Mouse (Mus musculus): ENCODE results near the gene Ppif. TPM values are rescaled to one million over a fixed set of nuclear protein-coding genes. Genes with fewer than 3 reads are reported as not detected.

Ppif gene
- total and polyA plus RNA-seq, 3 experiments = 29.1 to 106 (median 52.9) TPM

DNA sequence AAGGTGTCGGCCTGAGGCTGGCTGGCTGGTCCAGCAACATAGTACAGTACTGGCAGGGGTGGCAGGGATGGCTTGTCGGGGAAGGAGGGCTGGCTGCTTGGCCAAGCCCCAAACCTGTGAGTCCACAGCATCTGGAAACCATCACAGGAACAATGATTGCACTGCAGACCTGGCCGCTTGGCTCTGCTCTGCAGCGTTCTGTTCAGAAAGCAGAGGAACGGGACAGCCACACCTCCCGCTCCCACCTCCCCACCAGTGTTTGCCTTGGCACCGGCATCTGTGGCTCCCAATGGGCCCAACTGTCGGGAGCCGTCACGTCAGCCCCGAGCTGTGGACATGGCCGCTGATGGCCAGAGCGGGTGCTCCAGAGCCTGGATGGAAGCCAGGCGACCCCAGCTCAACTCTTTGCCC lies 44.6 kb downstream of the Ppif start:
- Histone ChIP-seq H3K4me1 (ENCODE audit: control insufficient read depth in 1 of 2, insufficient read depth in 2 of 2) (peaks cover 0 to 9% of the 10 kb centered on the region in 2 experiments; a peak in 1 of 4 replicates), H3K27ac (ENCODE audit: insufficient read depth, low read depth) (no peak overlapping the region), H3K4me2 (ENCODE audit: insufficient read depth, low read depth, poor library complexity, severe bottlenecking) (no peak overlapping the region), H3K4me3 (replicated peaks in 1 of 3; ENCODE audit: low read depth in 2 of 3, low read length in 2 of 3, poor library complexity in 1 of 3) (no peak overlapping the region), H3K79me2 (replicated peaks; ENCODE audit: control insufficient read depth, extremely low read depth, insufficient read depth, poor library complexity, severe bottlenecking) (no peaks in the 10 kb centered on the region), H3K9ac (ENCODE audit: insufficient read depth, low read depth) (no peak overlapping the region), H3K36me3 (replicated peaks in 1 of 2; ENCODE audit: control insufficient read depth in 1 of 2, insufficient read depth in 1 of 2, low read length in 1 of 2) (no peaks in the 10 kb centered on the region), H3K9me3 (replicated peaks; ENCODE audit: low read length) (no peaks in the 10 kb centered on the region), H3K27me3 (replicated peaks) (peaks cover 56% of the 10 kb centered on the region)
- TF ChIP-seq POLR2AphosphoS2 (IDR thresholded peaks at IDR 0.05; ENCODE audit: low read depth, low read length) (no peak), ZC3H11A (IDR thresholded peaks at IDR 0.05; ENCODE audit: low read depth, low read length) (no peak), MXI1 (IDR thresholded peaks at IDR 0.05; ENCODE audit: low read depth, low read length) (no peak), IRF4 (IDR thresholded peaks at IDR 0.05; ENCODE audit: low read depth, low read length) (no peak), UBTF (IDR thresholded peaks at IDR 0.05; ENCODE audit: low read depth, low read length) (no peak), ZNF384 (IDR thresholded peaks at IDR 0.05; ENCODE audit: low read depth, low read length) (no peak), POLR2A (IDR thresholded peaks at IDR 0.05; ENCODE audit: low read depth, low read length) (no peak), KAT2A (IDR thresholded peaks at IDR 0.05; ENCODE audit: insufficient replicate concordance, low read length) (no peak), SIN3A (IDR thresholded peaks at IDR 0.05; ENCODE audit: low read length) (no peak), TBP (conservative IDR thresholded peaks at IDR 0.05; ENCODE audit: low read depth, low read length) (no peak)
- DNase-seq (ENCODE audit: extremely low read depth) = no peak
- in situ Hi-C loops (cut with MboI; ENCODE audit: low pct_ligation_motif_present, low pct_unique_long_range_greater_than_20kb, low sequenced_read_pairs) (no loop called here), dilution Hi-C loops (cut with MboI; ENCODE audit: extremely low pct_ligation_motif_present, extremely low pct_unique_long_range_greater_than_20kb, low sequenced_read_pairs) (no loop called here)

DNA sequence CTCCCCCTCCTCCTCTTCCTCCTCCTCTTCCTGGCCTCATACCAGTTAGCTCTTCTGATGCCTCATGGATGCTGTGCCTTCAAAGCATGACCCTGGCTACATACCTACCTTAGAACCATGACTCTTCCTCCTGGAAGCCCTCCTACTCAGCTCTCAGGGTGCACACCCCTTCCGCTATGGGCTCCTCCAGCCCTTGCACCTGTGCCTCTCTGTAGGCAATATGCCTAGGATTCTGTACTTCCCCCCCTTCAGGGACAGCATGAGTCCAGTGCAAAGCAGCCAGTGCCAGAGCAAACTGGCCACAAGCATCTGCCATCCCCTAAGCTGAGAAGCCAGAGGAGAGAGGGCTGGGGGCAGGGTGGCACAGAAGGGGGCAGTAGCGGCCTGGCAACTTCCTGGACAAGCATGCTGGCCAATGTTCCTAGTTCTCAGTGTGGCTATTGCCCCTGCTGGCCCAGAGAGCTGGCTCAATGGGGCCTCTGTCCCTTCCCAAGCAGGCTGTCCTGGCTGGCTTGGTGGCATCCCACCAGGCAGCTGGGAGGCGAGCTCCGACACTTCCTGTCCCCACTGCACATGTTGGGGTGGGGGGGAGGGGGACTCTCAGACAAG lies 46.1 kb downstream of the Ppif start:
- H3K27ac ChIP-seq (ENCODE audit: insufficient read depth, low read depth) = no peak overlapping the region
- no peaks in the 10 kb centered on the region for H3K9me3 ChIP-seq (replicated peaks; ENCODE audit: low read length)
- H3K9ac ChIP-seq (ENCODE audit: insufficient read depth, low read depth) = no peak overlapping the region
- no peak for DNase-seq (ENCODE audit: extremely low read depth)
- H3K27me3 ChIP-seq (replicated peaks) = peaks cover 46% of the 10 kb centered on the region
- in situ Hi-C loops (cut with MboI; ENCODE audit: low pct_ligation_motif_present, low pct_unique_long_range_greater_than_20kb, low sequenced_read_pairs) (no loop called here), dilution Hi-C loops (cut with MboI; ENCODE audit: extremely low pct_ligation_motif_present, extremely low pct_unique_long_range_greater_than_20kb, low sequenced_read_pairs) (no loop called here)
- H3K4me3 ChIP-seq (replicated peaks in 1 of 3; ENCODE audit: low read depth in 2 of 3, low read length in 2 of 3, poor library complexity in 1 of 3) = no peak overlapping the region
- TF ChIP-seq MEF2A (IDR thresholded peaks at IDR 0.05; ENCODE audit: borderline replicate concordance, low read depth, low read length) = no peak
- no peak for TF ChIP-seq MYC (IDR thresholded peaks at IDR 0.05; ENCODE audit: low read depth, low read length)
- no peak for TF ChIP-seq CTCF (conservative IDR thresholded peaks at IDR 0.05 in 1 of 2, IDR thresholded peaks at IDR 0.05 in 1 of 2; ENCODE audit: low read depth in 2 of 2, low read length in 2 of 2)
- no peak for TF ChIP-seq IRF4 (IDR thresholded peaks at IDR 0.05; ENCODE audit: low read depth, low read length)
- TF ChIP-seq NELFE (IDR thresholded peaks at IDR 0.05; ENCODE audit: low read depth, low read length) = no peak
- TF ChIP-seq ETS1 (conservative IDR thresholded peaks at IDR 0.05; ENCODE audit: low read depth, low read length) = no peak
- TF ChIP-seq SIN3A (IDR thresholded peaks at IDR 0.05; ENCODE audit: low read length) = no peak
- TF ChIP-seq USF1 (IDR thresholded peaks at IDR 0.05; ENCODE audit: low read depth, low read length) = no peak
- no peak for TF ChIP-seq RCOR1 (conservative IDR thresholded peaks at IDR 0.05; ENCODE audit: low read depth, low read length)
- TF ChIP-seq JUN (IDR thresholded peaks at IDR 0.05; ENCODE audit: insufficient read depth, low read depth, low read length) = no peak
- no peak for TF ChIP-seq MAX (IDR thresholded peaks at IDR 0.05; ENCODE audit: low read length)
- TF ChIP-seq GABPA (IDR thresholded peaks at IDR 0.05; ENCODE audit: insufficient replicate concordance, low read depth, low read length) = no peak
- no peak for TF ChIP-seq BHLHE40 (IDR thresholded peaks at IDR 0.05; ENCODE audit: low read depth, low read length)
- TF ChIP-seq E2F4 (IDR thresholded peaks at IDR 0.05; ENCODE audit: insufficient replicate concordance, low read depth, low read length) = no peak
- no peak for TF ChIP-seq ZC3H11A (IDR thresholded peaks at IDR 0.05; ENCODE audit: low read depth, low read length)
- TF ChIP-seq MAZ (IDR thresholded peaks at IDR 0.05; ENCODE audit: low read depth, low read length) = no peak
- no peak for TF ChIP-seq ZKSCAN1 (IDR thresholded peaks at IDR 0.05; ENCODE audit: borderline replicate concordance, low read depth, low read length)
- no peak for TF ChIP-seq RAD21 (IDR thresholded peaks at IDR 0.05; ENCODE audit: low read depth, low read length)
- no peak for TF ChIP-seq JUND (conservative IDR thresholded peaks at IDR 0.05; ENCODE audit: low read depth, low read length)
- peaks cover 0 to 10% of the 10 kb centered on the region in 2 experiments; a peak in 1 of 4 replicates for H3K4me1 ChIP-seq (ENCODE audit: control insufficient read depth in 1 of 2, insufficient read depth in 2 of 2)
- H3K4me2 ChIP-seq (ENCODE audit: insufficient read depth, low read depth, poor library complexity, severe bottlenecking) = no peak overlapping the region
- H3K79me2 ChIP-seq (replicated peaks; ENCODE audit: control insufficient read depth, extremely low read depth, insufficient read depth, poor library complexity, severe bottlenecking) = no peaks in the 10 kb centered on the region
- H3K36me3 ChIP-seq (replicated peaks in 1 of 2; ENCODE audit: control insufficient read depth in 1 of 2, insufficient read depth in 1 of 2, low read length in 1 of 2) = no peaks in the 10 kb centered on the region
